Mouse (Mus musculus) liver, postnatal 0 days (tissue): ENCODE results near the gene Tnfrsf19. TPM values are rescaled to one million over a fixed set of nuclear protein-coding genes. Genes with fewer than 3 reads are reported as not detected.

Source experiments
- ATAC-seq: fragments of 200-750 bp; cut with Nextera tagmentation; 2 replicates; pipeline ENCODE4 v1.8.0; 2017; ENCODE audit warnings: mild to moderate bottlenecking, moderate library complexity
- DNase-seq: peaks from one replicate; pipeline ENCODE4 v3.0.0-alpha.2; 2016
- H3K27ac ChIP-seq: fragments of 300-500 bp; sonication (generic); 2 replicates; pipeline ENCODE4 v1.5.1; 2014; ENCODE audit warnings: antibody characterized with exemption, moderate library complexity, mild to moderate bottlenecking, low read depth
- H3K27me3 ChIP-seq: fragments of 300-500 bp; sonication (generic); 2 replicates; pipeline ENCODE4 v1.6.1; 2014; ENCODE audit warnings: low read length, control low read depth, mixed read lengths; ENCODE audit not compliant: insufficient read depth
- H3K36me3 ChIP-seq: fragments of 300-500 bp; sonication (generic); replicated peaks from 2 replicates; pipeline ENCODE4 v1.6.1; 2014; ENCODE audit warnings: mild to moderate bottlenecking, control low read depth, low read length, moderate library complexity, mixed read lengths; ENCODE audit not compliant: insufficient read depth
- H3K4me1 ChIP-seq: fragments of 300-500 bp; sonication (generic); 2 replicates; pipeline ENCODE4 v1.6.1; 2014; ENCODE audit warnings: antibody characterized with exemption, mild to moderate bottlenecking, control low read depth; ENCODE audit not compliant: insufficient read depth
- H3K4me2 ChIP-seq: fragments of 300-500 bp; sonication (generic); 2 replicates; pipeline ENCODE4 v1.6.1; 2014; ENCODE audit warnings: low read depth, mild to moderate bottlenecking, low read length, moderate library complexity, mixed read lengths
- H3K4me3 ChIP-seq: fragments of 300-500 bp; sonication (generic); 2 replicates; pipeline ENCODE4 v1.5.1; 2014; ENCODE audit warnings: low read depth, low read length
- H3K9ac ChIP-seq: fragments of 300-500 bp; sonication (generic); replicated peaks from 2 replicates; pipeline ENCODE4 v1.6.1; 2014; ENCODE audit warnings: mild to moderate bottlenecking, moderate library complexity
- H3K9me3 ChIP-seq: fragments of 300-500 bp; sonication (generic); 2 replicates; pipeline ENCODE4 v1.6.1; 2016; ENCODE audit warnings: mild to moderate bottlenecking, control low read depth, low read length, mixed read lengths
- CTCF ChIP-seq: sonication (generic); IDR thresholded peaks from 2 replicates; pipeline ENCODE4 v1.5.1; 2016; ENCODE audit warnings: antibody characterized with exemption, low read depth
- EP300 ChIP-seq: IDR thresholded peaks from 2 replicates; pipeline ENCODE4 v1.6.1; 2016; ENCODE audit warnings: antibody characterized with exemption, low read depth, mild to moderate bottlenecking
- WGBS: fragments of 180-500 bp; shearing (Covaris S2); extraction: QIAGEN DNeasy Blood & Tissue Kit; methylation state at CpG from one replicate; pipeline ENCODE4 v1.1.7; 2014; ENCODE audit not compliant: insufficient replicate concordance; 5-methylcytosine and 5-hydroxymethylcytosine counted together
- polyA plus RNA-seq: library from polyadenylated mRNA; unstranded; fragments of >200 nt; fragmentation: Nextera tagmentation; extraction: Ambion mirVana; gene quantifications from 2 replicates; pipeline ENCODE4 v1.2.1, GENCODE M21; 2015

Tnfrsf19 gene
- polyA plus RNA-seq, 1 experiment from 2014 or later, result 2.4 TPM

GRCm38 (mm10) chr14:61059316-61059945 lies 13.1 kb upstream of the Tnfrsf19 start:
- no peak overlapping the region for H3K4me2 ChIP-seq
- no peak overlapping the region for H3K27ac ChIP-seq
- H3K4me3 ChIP-seq, result no peak overlapping the region
- DNase-seq (no peak), ATAC-seq (no peak)
- no peak for TF ChIP-seq CTCF
- no peak for TF ChIP-seq EP300
- no peaks in the 10 kb centered on the region for H3K36me3 ChIP-seq
- no peaks in the 10 kb centered on the region for H3K9me3 ChIP-seq
- H3K9ac ChIP-seq, result no peak overlapping the region
- WGBS, result 77% methylated on average over 9 of the region's 9 CpGs
- H3K4me1 ChIP-seq, result peaks cover 10% of the 10 kb centered on the region; the same call in 1 of the 2 replicates
- H3K27me3 ChIP-seq, result no peaks in the 10 kb centered on the region

- no peak overlapping the region for H3K27ac ChIP-seq
- WGBS, result 10% methylated on average over 11 of the region's 11 CpGs
- TF ChIP-seq EP300, result no peak
- H3K36me3 ChIP-seq, result no peaks in the 10 kb centered on the region
- ATAC-seq (no peak), DNase-seq (no peak)
- H3K27me3 ChIP-seq, result no peaks in the 10 kb centered on the region
- no peak overlapping the region for H3K9ac ChIP-seq
- H3K4me1 ChIP-seq, result peaks cover 10% of the 10 kb centered on the region; the same call in 1 of the 2 replicates
- H3K4me2 ChIP-seq, result peak overlapping the region; percentile 63
- H3K9me3 ChIP-seq, result no peaks in the 10 kb centered on the region
- H3K4me3 ChIP-seq, result peak overlapping the region; percentile 17; the same call in 1 of the 2 replicates
Observed at GRCm38 (mm10) chr14:61056962-61057361, 10.7 kb upstream of the Tnfrsf19 start.

GRCm38 (mm10) chr14:61056445-61056844 lies 10.2 kb upstream of the Tnfrsf19 start:
- TF ChIP-seq EP300 (no peak), CTCF (no peak)
- ATAC-seq, result no peak

GRCm38 (mm10) chr14:61055864-61056263 lies 9.6 kb upstream of the Tnfrsf19 start:
- TF ChIP-seq CTCF (no peak), EP300 (no peak)
- Histone ChIP-seq H3K4me2 (0 out of 2 replicates have a peak overlapping the region, but pooled peaks have one; percentile 63), H3K27ac (no peak overlapping the region), H3K9me3 (no peaks in the 10 kb centered on the region), H3K4me1 (peaks cover 10% of the 10 kb centered on the region; the same call in 1 of the 2 replicates), H3K36me3 (no peaks in the 10 kb centered on the region), H3K27me3 (no peaks in the 10 kb centered on the region), H3K9ac (no peak overlapping the region), H3K4me3 (no peak overlapping the region)
- DNase-seq (no peak), ATAC-seq (no peak)
- WGBS, result 76% methylated on average over 1 of the region's 1 CpGs

More at GRCm38 (mm10) chr14:61056445-61056844, 10.2 kb upstream of the Tnfrsf19 start:
- Histone ChIP-seq H3K27ac (no peak overlapping the region), H3K36me3 (no peaks in the 10 kb centered on the region), H3K4me3 (peak overlapping the region; percentile 17; the same call in 1 of the 2 replicates), H3K9ac (no peak overlapping the region), H3K4me1 (peaks cover 10% of the 10 kb centered on the region; the same call in 1 of the 2 replicates), H3K9me3 (no peaks in the 10 kb centered on the region), H3K27me3 (no peaks in the 10 kb centered on the region), H3K4me2 (peak overlapping the region; percentile 63)
- WGBS, result 1% methylated on average over 16 of the region's 16 CpGs
- no peak for DNase-seq

- DNase-seq, result no peak
- H3K9me3 ChIP-seq, result no peaks in the 10 kb centered on the region
- no peak for ATAC-seq
- H3K4me3 ChIP-seq, result no peak overlapping the region
- no peak overlapping the region for H3K9ac ChIP-seq
- WGBS, result 59% methylated on average over 3 of the region's 3 CpGs
- H3K27me3 ChIP-seq, result no peaks in the 10 kb centered on the region
- no peak overlapping the region for H3K27ac ChIP-seq
- peaks cover 10% of the 10 kb centered on the region; the same call in 1 of the 2 replicates for H3K4me1 ChIP-seq
- no peaks in the 10 kb centered on the region for H3K36me3 ChIP-seq
- TF ChIP-seq EP300 (no peak), CTCF (no peak)
- H3K4me2 ChIP-seq, result no peak overlapping the region
Observed at GRCm38 (mm10) chr14:61052163-61052562, 5.9 kb upstream of the Tnfrsf19 start.

GRCm38 (mm10) chr14:61045446-61046090 lies 722 bp downstream of the Tnfrsf19 start:
- Histone ChIP-seq H3K4me2 (peak overlapping the region; percentile 66), H3K4me1 (peaks cover 3% of the 10 kb centered on the region; the same call in 1 of the 2 replicates), H3K27ac (peak overlapping the region; percentile 44), H3K27me3 (peaks cover 8% of the 10 kb centered on the region; the same call in 1 of the 2 replicates), H3K9me3 (no peaks in the 10 kb centered on the region), H3K36me3 (no peaks in the 10 kb centered on the region), H3K9ac (peak overlapping the region; percentile 47), H3K4me3 (peak overlapping the region; percentile 47)
- DNase-seq, result no peak
- ATAC-seq, result peak; percentile 44
- TF ChIP-seq CTCF (no peak), EP300 (no peak)
- WGBS, result 3% methylated on average over 19 of the region's 19 CpGs
